Mouse (Mus musculus): ENCODE measurements around the gene Rara.

Gene Rara

GRCm38 (mm10) chr11:99013856-99014255 is 86.2 kb downstream of the Rara start:
- DNase-seq = no peak

- no peak for DNase-seq
Observed at GRCm38 (mm10) chr11:99019844-99020243, 92.2 kb downstream of the Rara start.

GRCm38 (mm10) chr11:99022384-99022933 is 94.8 kb downstream of the Rara start:
- no peak for DNase-seq

- DNase-seq = no peak
Observed at GRCm38 (mm10) chr11:99023094-99023493, 95.5 kb downstream of the Rara start.

GRCm38 (mm10) chr11:99023500-99024467 is 96.2 kb downstream of the Rara start, which contains the start of gene Top2a:
Gene Top2a, minus strand, starts transcription at chr11:99024189.
- peak; percentile 91 for DNase-seq
